Mouse (Mus musculus) embryonic facial prominence, embryonic 14.5 days (tissue): ENCODE data around the gene Cfap99. TPM values are rescaled to one million over a fixed set of nuclear protein-coding genes. Genes with fewer than 3 reads are reported as not detected.

ENCODE experiments used
- ATAC-seq: fragments of 200-750 bp; cut with Nextera tagmentation; 2 replicates; pipeline ENCODE4 v1.8.0; 2017; ENCODE audit warnings: low read depth, moderate number of reproducible peaks, moderate TSS enrichment
- DNase-seq: peaks from one replicate; pipeline ENCODE4 v3.0.0-alpha.2; 2015; ENCODE audit warnings: low spot score
- H3K27ac ChIP-seq: fragments of 300-500 bp; sonication (generic); replicated peaks from 2 replicates; pipeline ENCODE4 v1.5.1; 2014; ENCODE audit warnings: low read depth, mild to moderate bottlenecking, low read length, moderate library complexity
- H3K27me3 ChIP-seq: fragments of 300-500 bp; sonication (generic); replicated peaks from 2 replicates; pipeline ENCODE4 v1.6.1; 2014; ENCODE audit warnings: low read length; ENCODE audit not compliant: control insufficient read depth, insufficient read depth
- H3K36me3 ChIP-seq: fragments of 300-500 bp; sonication (generic); 2 replicates; pipeline ENCODE4 v1.6.1; 2014; ENCODE audit warnings: low read length, mixed read lengths; ENCODE audit not compliant: control insufficient read depth, insufficient read depth
- H3K4me1 ChIP-seq: fragments of 300-500 bp; sonication (generic); 2 replicates; pipeline ENCODE4 v1.6.1; 2014; ENCODE audit warnings: antibody characterized with exemption, low read length; ENCODE audit not compliant: control insufficient read depth, insufficient read depth
- H3K4me2 ChIP-seq: fragments of 300-500 bp; sonication (generic); 2 replicates; pipeline ENCODE4 v1.6.1; 2014; ENCODE audit warnings: low read depth, mild to moderate bottlenecking, low read length, moderate library complexity, mixed read lengths
- H3K4me3 ChIP-seq: fragments of 300-500 bp; sonication (generic); 2 replicates; pipeline ENCODE4 v1.5.1; 2014; ENCODE audit warnings: low read depth, mild to moderate bottlenecking, low read length
- H3K9ac ChIP-seq: fragments of 300-500 bp; sonication (generic); 2 replicates; pipeline ENCODE4 v1.6.1; 2014; ENCODE audit warnings: low read depth, mild to moderate bottlenecking, low read length, moderate library complexity, mixed read lengths
- H3K9me3 ChIP-seq: fragments of 300-500 bp; sonication (generic); 2 replicates; pipeline ENCODE4 v1.6.1; 2016; ENCODE audit warnings: low read length; ENCODE audit not compliant: control insufficient read depth
- WGBS: fragments of 180-500 bp; shearing (Covaris S2); extraction: QIAGEN DNeasy Blood & Tissue Kit; methylation state at CpG from one replicate; pipeline ENCODE4 v1.1.7; 2014; 5-methylcytosine and 5-hydroxymethylcytosine counted together
- polyA plus RNA-seq: library from polyadenylated mRNA; unstranded; fragments of >200 nt; fragmentation: Nextera tagmentation; extraction: Ambion mirVana; gene quantifications from 2 replicates; pipeline ENCODE4 v1.2.1, GENCODE M21; 2014

Gene Cfap99
- 0.18 and 0.21 TPM in 2 replicates for polyA plus RNA-seq

DNA sequence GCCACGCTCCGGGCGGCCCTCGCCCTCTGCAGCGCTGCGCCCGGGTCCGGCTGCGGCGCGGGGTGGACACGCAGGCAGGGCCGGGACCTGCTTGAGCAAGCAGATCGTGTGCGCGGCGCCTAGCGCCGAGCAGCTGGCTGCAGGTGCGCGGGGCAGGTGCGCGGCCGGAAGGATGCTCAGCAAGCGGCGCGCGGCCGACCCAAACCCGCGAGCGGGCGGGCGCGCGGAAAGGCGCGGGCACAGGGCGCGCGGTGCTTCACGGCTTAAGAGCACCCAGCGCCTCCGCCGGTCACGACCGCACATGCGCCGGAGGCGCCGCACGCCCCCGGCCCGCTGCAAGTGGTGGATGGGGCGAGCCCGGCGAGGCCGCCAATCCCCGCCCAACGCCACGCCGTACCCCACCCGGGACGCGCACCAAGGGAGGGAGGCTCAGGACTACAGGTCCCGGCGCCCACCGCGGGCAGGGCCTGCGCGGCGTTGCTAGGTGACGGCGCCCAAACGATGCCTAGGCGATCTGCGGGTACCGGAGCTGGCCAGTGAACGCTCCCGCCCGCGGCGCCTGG, at the start of gene Cfap99, which contains the start of gene Zfyve28:
Cfap99 (plus strand) TSS at position 447 of the 563 bp plus-strand sequence.
Zfyve28 (minus strand) TSS at position 296 of the 563 bp plus-strand sequence.
- peak within 1 kb of the TSS; percentile 64 for H3K4me3 ChIP-seq
- peak within 1 kb of the TSS; percentile 99 for H3K4me2 ChIP-seq
- H3K27me3 ChIP-seq, result peaks cover 52% of the 10 kb centered on the region
- H3K27ac ChIP-seq, result no peak within 1 kb of the TSS
- WGBS, result 0% methylated on average over 16 of the region's 83 CpGs
- H3K36me3 ChIP-seq, result no peaks in the 10 kb centered on the region
- ATAC-seq (peak; percentile 98), DNase-seq (peak; percentile 93)
- H3K9ac ChIP-seq, result peak within 1 kb of the TSS; percentile 52
- peaks cover 18% of the 10 kb centered on the region for H3K4me1 ChIP-seq
- H3K9me3 ChIP-seq, result no peaks in the 10 kb centered on the region

DNA sequence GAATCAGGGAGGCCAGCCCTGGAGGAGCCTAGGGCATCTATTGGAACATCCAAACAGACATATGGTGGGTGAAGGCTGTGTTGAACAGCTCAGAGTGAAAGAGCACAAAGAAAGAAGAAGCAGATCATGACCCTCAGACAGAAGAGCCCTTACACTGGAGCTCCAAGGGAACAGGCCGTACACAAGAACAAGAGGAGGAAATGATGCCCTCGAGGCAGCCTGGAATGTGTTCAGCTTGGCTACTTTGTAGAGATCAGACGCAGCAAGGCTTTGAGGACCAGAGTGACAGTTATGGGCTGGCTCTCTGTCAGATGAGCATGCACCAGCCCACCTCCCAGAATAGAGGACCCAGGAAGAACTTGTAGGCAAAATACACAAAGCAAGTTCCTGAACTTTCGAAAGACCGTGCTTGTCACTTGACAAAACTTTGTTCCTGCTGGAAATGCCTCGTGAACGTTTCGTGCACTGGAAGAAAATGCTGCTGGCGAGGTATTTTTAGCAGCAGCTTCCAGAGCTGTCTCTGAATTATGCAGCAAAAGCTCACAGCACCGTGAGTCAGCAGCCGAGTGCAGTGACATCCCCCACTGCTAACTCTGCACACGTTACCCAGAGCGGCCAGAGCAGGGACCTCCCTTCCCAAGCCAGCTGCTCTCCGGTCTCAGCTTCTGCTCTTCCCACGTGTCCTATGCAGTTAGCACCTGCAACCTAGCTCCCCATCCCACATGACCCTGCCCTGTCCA, 46.0 kb upstream of the Cfap99 start:
- peaks cover 9% of the 10 kb centered on the region for H3K4me1 ChIP-seq
- H3K4me2 ChIP-seq, result no peak overlapping the region
- H3K9ac ChIP-seq, result no peak overlapping the region
- H3K27me3 ChIP-seq, result no peaks in the 10 kb centered on the region
- no peak overlapping the region for H3K4me3 ChIP-seq
- peak; percentile 70 for ATAC-seq
- 0 out of 2 replicates have a peak overlapping the region, but pooled peaks have one; percentile 29 for H3K27ac ChIP-seq
- H3K9me3 ChIP-seq, result no peaks in the 10 kb centered on the region
- no peaks in the 10 kb centered on the region for H3K36me3 ChIP-seq
- 21% methylated on average over 15 of the region's 15 CpGs for WGBS
- peak; percentile 81 for DNase-seq

DNA sequence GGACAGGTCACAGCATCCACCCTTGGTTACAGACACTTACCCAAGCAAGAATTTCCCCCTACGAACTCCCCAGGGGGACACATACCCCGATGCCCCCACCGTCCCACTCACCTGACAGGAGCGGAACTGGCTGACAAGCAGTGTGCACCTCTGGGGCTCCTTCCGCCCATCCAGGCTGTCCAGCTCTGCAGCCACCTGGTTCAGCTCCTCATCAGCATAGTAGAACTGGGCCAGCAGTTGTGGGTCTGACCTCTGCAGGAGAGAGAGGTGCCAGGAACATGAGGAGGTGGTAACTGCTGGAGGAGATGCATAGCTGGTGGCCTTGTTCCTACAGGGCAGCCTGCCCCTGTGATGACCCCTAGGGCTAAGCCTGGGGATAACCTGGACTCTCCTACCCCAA, 45.3 kb upstream of the Cfap99 start:
- Histone ChIP-seq H3K4me3 (no peak overlapping the region), H3K27me3 (no peaks in the 10 kb centered on the region), H3K4me1 (peaks cover 9% of the 10 kb centered on the region), H3K4me2 (no peak overlapping the region), H3K36me3 (no peaks in the 10 kb centered on the region), H3K9me3 (no peaks in the 10 kb centered on the region), H3K27ac (no peak overlapping the region), H3K9ac (no peak overlapping the region)
- DNase-seq (no peak), ATAC-seq (no peak)
- WGBS, result 80% methylated on average over 5 of the region's 5 CpGs

DNA sequence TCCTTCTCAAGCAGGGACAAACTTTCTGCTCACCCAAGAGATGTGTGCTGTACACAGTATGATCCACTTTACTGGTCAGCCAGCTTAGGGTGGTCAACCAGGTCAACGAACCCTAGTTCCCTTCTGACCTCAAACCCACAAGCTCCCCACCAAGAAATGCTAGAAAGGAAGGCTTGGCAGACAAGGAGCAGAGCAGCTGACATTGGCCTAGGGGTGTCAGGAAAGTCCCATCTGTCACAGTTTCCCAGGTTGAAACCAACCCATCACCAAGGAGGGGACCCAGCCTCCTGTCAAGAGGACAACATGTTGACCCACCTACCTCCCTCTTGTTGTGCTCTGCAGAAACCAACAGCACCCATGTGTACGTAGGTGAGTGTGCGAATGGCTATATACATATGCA, 42.0 kb upstream of the Cfap99 start:
- ATAC-seq (no peak), DNase-seq (no peak)
- no peaks in the 10 kb centered on the region for H3K27me3 ChIP-seq
- no peak overlapping the region for H3K4me2 ChIP-seq
- H3K4me1 ChIP-seq, result peaks cover 11% of the 10 kb centered on the region
- H3K4me3 ChIP-seq, result no peak overlapping the region
- H3K9ac ChIP-seq, result no peak overlapping the region
- H3K9me3 ChIP-seq, result no peaks in the 10 kb centered on the region
- no peaks in the 10 kb centered on the region for H3K36me3 ChIP-seq
- no peak overlapping the region for H3K27ac ChIP-seq
- WGBS, result 98% methylated on average over 3 of the region's 3 CpGs

DNA sequence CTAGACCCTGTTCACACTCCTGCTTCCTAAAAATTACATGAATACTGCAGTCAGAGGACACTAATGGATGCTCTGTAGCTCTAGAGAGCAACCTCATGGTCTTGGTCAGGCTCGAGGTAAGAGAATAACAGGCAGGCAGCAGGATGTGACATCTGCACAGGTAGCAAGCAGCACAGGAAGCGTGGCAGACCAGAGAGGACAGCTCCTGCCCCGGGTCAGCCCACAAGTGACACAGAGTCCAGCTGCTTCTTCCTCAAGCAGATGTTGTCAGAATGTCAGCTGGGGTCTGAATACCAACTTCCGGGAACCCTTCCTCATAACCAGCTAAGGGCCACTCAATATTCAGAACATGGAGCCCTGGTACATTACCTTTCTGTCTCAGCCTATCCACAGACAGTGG, 39.3 kb upstream of the Cfap99 start:
- WGBS, result 71% methylated on average over 4 of the region's 4 CpGs
- Histone ChIP-seq H3K27ac (no peak overlapping the region), H3K4me1 (peaks cover 14% of the 10 kb centered on the region), H3K4me2 (no peak overlapping the region), H3K9ac (no peak overlapping the region), H3K4me3 (no peak overlapping the region), H3K36me3 (no peaks in the 10 kb centered on the region), H3K27me3 (no peaks in the 10 kb centered on the region), H3K9me3 (no peaks in the 10 kb centered on the region)
- no peak for ATAC-seq
- no peak for DNase-seq

DNA sequence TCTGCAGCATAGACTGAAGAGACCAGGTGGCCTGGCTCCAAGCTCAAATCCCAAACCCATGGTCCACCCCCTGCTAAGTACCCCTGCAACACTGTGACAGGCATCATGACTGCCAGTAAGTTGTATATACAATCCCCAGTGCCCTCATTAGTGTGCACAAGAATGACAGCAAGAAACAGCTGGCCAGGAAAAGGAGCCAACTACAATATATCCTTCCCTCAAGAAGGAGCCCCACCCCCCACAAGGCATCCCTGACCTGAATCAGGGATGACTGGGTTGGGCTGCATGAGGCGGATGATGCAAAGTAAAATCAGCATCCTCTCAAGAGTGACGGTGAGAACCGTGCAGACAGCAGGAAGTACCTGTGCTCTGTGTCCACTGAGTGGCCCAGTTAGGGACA, 38.3 kb upstream of the Cfap99 start:
- Histone ChIP-seq H3K4me3 (no peak overlapping the region), H3K27ac (no peak overlapping the region), H3K9me3 (no peaks in the 10 kb centered on the region), H3K36me3 (no peaks in the 10 kb centered on the region), H3K9ac (no peak overlapping the region), H3K27me3 (no peaks in the 10 kb centered on the region), H3K4me2 (no peak overlapping the region), H3K4me1 (peaks cover 14% of the 10 kb centered on the region)
- peak; percentile 71 for ATAC-seq
- peak; percentile 67 for DNase-seq
- 41% methylated on average over 3 of the region's 3 CpGs for WGBS

DNA sequence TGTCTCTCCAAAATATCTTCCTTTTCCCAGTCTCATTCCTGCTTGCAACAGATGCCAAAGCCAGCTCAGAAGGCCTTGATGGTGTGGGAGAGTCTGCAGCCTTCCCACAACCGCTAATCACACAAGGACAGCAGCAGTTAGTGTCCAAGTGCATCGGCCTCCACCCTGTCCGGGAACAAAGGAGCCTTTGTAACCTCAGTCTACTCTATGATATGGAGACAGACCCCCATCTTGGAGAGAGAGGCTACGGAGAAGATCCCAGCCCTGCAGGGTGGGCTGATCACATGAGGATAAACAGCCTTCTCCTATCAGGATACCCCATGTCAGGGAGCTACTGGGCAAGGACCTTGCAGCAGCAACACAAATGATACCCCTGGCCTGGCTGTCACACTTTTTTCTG, 36.6 kb upstream of the Cfap99 start:
- H3K4me1 ChIP-seq, result peaks cover 14% of the 10 kb centered on the region
- no peak overlapping the region for H3K4me2 ChIP-seq
- WGBS, result 26% methylated on average over 4 of the region's 4 CpGs
- no peak overlapping the region for H3K4me3 ChIP-seq
- ATAC-seq (no peak), DNase-seq (peak; percentile 59)
- H3K9me3 ChIP-seq, result no peaks in the 10 kb centered on the region
- H3K27ac ChIP-seq, result no peak overlapping the region
- H3K27me3 ChIP-seq, result no peaks in the 10 kb centered on the region
- no peak overlapping the region for H3K9ac ChIP-seq
- H3K36me3 ChIP-seq, result no peaks in the 10 kb centered on the region

DNA sequence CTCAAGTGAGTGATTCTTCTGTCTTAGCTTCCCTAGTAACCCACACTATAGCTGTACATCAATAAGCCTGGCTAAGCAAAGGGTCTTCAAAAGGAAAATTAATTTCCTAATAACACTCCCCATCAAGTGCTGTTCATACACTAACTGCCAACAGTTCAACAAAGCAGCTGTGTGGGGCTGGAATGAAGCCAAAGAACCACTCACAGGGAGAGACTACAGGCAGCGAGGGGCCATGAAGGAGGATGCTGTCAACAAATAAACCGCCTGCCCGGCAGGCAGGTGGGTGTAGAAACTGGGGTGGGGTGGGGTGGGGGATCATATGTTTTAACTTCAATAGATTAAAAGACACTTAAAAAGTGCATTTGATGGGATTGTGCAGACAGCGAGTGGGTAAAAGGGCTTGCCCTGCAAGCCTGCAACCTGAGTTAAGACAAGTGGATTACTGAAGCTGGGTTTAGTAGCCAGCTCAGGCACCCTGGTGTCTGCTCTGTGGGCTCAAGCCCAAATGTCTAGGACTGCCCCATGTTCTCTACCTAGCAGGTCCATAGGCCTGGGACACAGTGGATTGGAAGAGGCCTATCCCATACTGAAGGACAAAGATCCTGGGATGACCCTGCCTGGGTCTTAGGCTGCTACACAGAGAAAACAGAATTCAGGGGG, 36.0 kb upstream of the Cfap99 start:
- no peak overlapping the region for H3K9ac ChIP-seq
- H3K9me3 ChIP-seq, result no peaks in the 10 kb centered on the region
- no peaks in the 10 kb centered on the region for H3K36me3 ChIP-seq
- WGBS, result 16% methylated on average over 4 of the region's 4 CpGs
- ATAC-seq (peak; percentile 81), DNase-seq (peak; percentile 87)
- H3K27me3 ChIP-seq, result no peaks in the 10 kb centered on the region; the same call in 1 of the 2 replicates
- H3K4me3 ChIP-seq, result no peak overlapping the region
- H3K27ac ChIP-seq, result no peak overlapping the region
- H3K4me2 ChIP-seq, result no peak overlapping the region
- H3K4me1 ChIP-seq, result peaks cover 14% of the 10 kb centered on the region
